Mouse (Mus musculus) heart, embryonic 10.5 days (tissue): Measurements from ENCODE around the gene Rab3il1. TPM values are rescaled to one million over a fixed set of nuclear protein-coding genes. Genes with fewer than 3 reads are reported as not detected.

Experiments used
- DNase-seq: peaks from one replicate; pipeline ENCODE4 v3.0.0-alpha.2; 2017; ENCODE audit warnings: low spot score
- H3K27ac ChIP-seq: fragments of 300-500 bp; sonication (generic); 2 replicates; pipeline ENCODE4 v1.5.1; 2016; ENCODE audit warnings: mild to moderate bottlenecking
- H3K27me3 ChIP-seq: fragments of 300-500 bp; sonication (generic); 2 replicates; pipeline ENCODE4 v1.6.1; 2016; ENCODE audit warnings: mild to moderate bottlenecking; ENCODE audit not compliant: poor library complexity, insufficient read depth, severe bottlenecking
- H3K36me3 ChIP-seq: fragments of 300-500 bp; sonication (generic); 2 replicates; pipeline ENCODE4 v1.6.1; 2016; ENCODE audit warnings: mild to moderate bottlenecking, moderate library complexity
- H3K4me1 ChIP-seq: fragments of 300-500 bp; sonication (generic); 2 replicates; pipeline ENCODE4 v1.6.1; 2016; ENCODE audit warnings: mild to moderate bottlenecking
- H3K4me3 ChIP-seq: fragments of 300-500 bp; sonication (generic); 2 replicates; pipeline ENCODE4 v1.5.1; 2016; ENCODE audit warnings: mild to moderate bottlenecking, moderate library complexity
- H3K9me3 ChIP-seq: fragments of 300-500 bp; sonication (generic); 2 replicates; pipeline ENCODE4 v1.6.1; 2016; ENCODE audit warnings: mild to moderate bottlenecking, moderate library complexity
- WGBS: fragments of 180-500 bp; shearing (Covaris S2); methylation state at CpG from one replicate; pipeline ENCODE4 v1.1.7; 2016; 5-methylcytosine and 5-hydroxymethylcytosine counted together
- polyA plus RNA-seq: library from polyadenylated mRNA; unstranded; fragments of >200 nt; fragmentation: Nextera tagmentation; extraction: Ambion mirVana; gene quantifications from 2 replicates; pipeline ENCODE4 v1.2.1, GENCODE M21; 2016

The Rab3il1 gene
- polyA plus RNA-seq, 1 experiment from 2014 or later: 57.6 TPM

- WGBS: 6% methylated on average over 18 of the region's 20 CpGs
- DNase-seq: no peak
- peak overlapping the region; percentile 93 for H3K27ac ChIP-seq
- H3K4me3 ChIP-seq: peak overlapping the region; percentile 84
- H3K4me1 ChIP-seq: peaks cover 55% of the 10 kb centered on the region
- H3K27me3 ChIP-seq: no peaks in the 10 kb centered on the region
- H3K9me3 ChIP-seq: no peaks in the 10 kb centered on the region
- peaks cover 5% of the 10 kb centered on the region; the same call in 1 of the 2 replicates for H3K36me3 ChIP-seq
These were observed 39.5 kb downstream of the Rab3il1 start for GRCm38 (mm10) chr19:10040866-10041387.

- Histone ChIP-seq H3K9me3 (no peaks in the 10 kb centered on the region), H3K4me3 (peak within 1 kb of the TSS; percentile 84), H3K27me3 (no peaks in the 10 kb centered on the region), H3K27ac (peak within 1 kb of the TSS; percentile 93), H3K4me1 (peaks cover 61% of the 10 kb centered on the region), H3K36me3 (0 out of 2 replicates have a peak, but pooled peaks cover 3% of the 10 kb centered on the region)
- WGBS: under 1% methylated on average over 69 of the region's 69 CpGs
- peak; percentile 95 for DNase-seq
These were observed 40.1 kb downstream of the Rab3il1 start, which contains the start of gene Fads3 for GRCm38 (mm10) chr19:10041388-10042148. TSS of gene Fads3 (plus strand) at chr19:10041569.

- no peaks in the 10 kb centered on the region for H3K27me3 ChIP-seq
- peak overlapping the region; percentile 84 for H3K4me3 ChIP-seq
- WGBS: 40% methylated on average over 6 of the region's 6 CpGs
- no peaks in the 10 kb centered on the region for H3K9me3 ChIP-seq
- peaks cover 67% of the 10 kb centered on the region for H3K4me1 ChIP-seq
- DNase-seq: peak; percentile 81
- peak overlapping the region; percentile 93 for H3K27ac ChIP-seq
- 0 out of 2 replicates have a peak, but pooled peaks cover 3% of the 10 kb centered on the region for H3K36me3 ChIP-seq
These were observed 40.8 kb downstream of the Rab3il1 start for GRCm38 (mm10) chr19:10042232-10042631.

- H3K27me3 ChIP-seq: no peaks in the 10 kb centered on the region
- peak overlapping the region; percentile 84 for H3K4me3 ChIP-seq
- H3K36me3 ChIP-seq: 0 out of 2 replicates have a peak, but pooled peaks cover 3% of the 10 kb centered on the region
- H3K27ac ChIP-seq: peak overlapping the region; percentile 93; the same call in 1 of the 2 replicates
- WGBS: 72% methylated on average over 4 of the region's 4 CpGs
- peaks cover 67% of the 10 kb centered on the region for H3K4me1 ChIP-seq
- DNase-seq: no peak
- no peaks in the 10 kb centered on the region for H3K9me3 ChIP-seq
These were observed 41.3 kb downstream of the Rab3il1 start for GRCm38 (mm10) chr19:10042816-10043215.

- DNase-seq: no peak
- Histone ChIP-seq H3K27me3 (no peaks in the 10 kb centered on the region), H3K4me1 (peaks cover 64% of the 10 kb centered on the region), H3K36me3 (0 out of 2 replicates have a peak, but pooled peaks cover 3% of the 10 kb centered on the region), H3K4me3 (peak overlapping the region; percentile 84; the same call in 1 of the 2 replicates), H3K9me3 (no peaks in the 10 kb centered on the region), H3K27ac (0 out of 2 replicates have a peak overlapping the region, but pooled peaks have one; percentile 45)
These were observed 42.2 kb downstream of the Rab3il1 start for GRCm38 (mm10) chr19:10043643-10044042.

- Histone ChIP-seq H3K4me1 (peaks cover 60% of the 10 kb centered on the region), H3K4me3 (no peak overlapping the region), H3K9me3 (no peaks in the 10 kb centered on the region), H3K27ac (no peak overlapping the region), H3K27me3 (no peaks in the 10 kb centered on the region), H3K36me3 (0 out of 2 replicates have a peak, but pooled peaks cover 3% of the 10 kb centered on the region)
- DNase-seq: no peak
- WGBS: 72% methylated on average over 2 of the region's 2 CpGs
These were observed 44.2 kb downstream of the Rab3il1 start for GRCm38 (mm10) chr19:10045707-10046106.

- Histone ChIP-seq H3K36me3 (0 out of 2 replicates have a peak, but pooled peaks cover 3% of the 10 kb centered on the region), H3K9me3 (no peaks in the 10 kb centered on the region), H3K27ac (0 out of 2 replicates have a peak overlapping the region, but pooled peaks have one; percentile 1), H3K27me3 (no peaks in the 10 kb centered on the region), H3K4me3 (no peak overlapping the region), H3K4me1 (peaks cover 57% of the 10 kb centered on the region)
- DNase-seq: no peak
- WGBS: 53% methylated on average over 4 of the region's 4 CpGs
These were observed 44.9 kb downstream of the Rab3il1 start for GRCm38 (mm10) chr19:10046346-10046745.

GRCm38 (mm10) chr19:10046983-10047382 is 45.5 kb downstream of the Rab3il1 start:
- 49% methylated on average over 3 of the region's 3 CpGs for WGBS
- H3K27me3 ChIP-seq: no peaks in the 10 kb centered on the region
- no peak overlapping the region for H3K27ac ChIP-seq
- 0 out of 2 replicates have a peak, but pooled peaks cover 3% of the 10 kb centered on the region for H3K36me3 ChIP-seq
- no peaks in the 10 kb centered on the region for H3K9me3 ChIP-seq
- no peak for DNase-seq
- peaks cover 51% of the 10 kb centered on the region for H3K4me1 ChIP-seq
- no peak overlapping the region for H3K4me3 ChIP-seq

- Histone ChIP-seq H3K4me3 (no peak overlapping the region), H3K27me3 (no peaks in the 10 kb centered on the region), H3K36me3 (peaks cover 20% of the 10 kb centered on the region), H3K4me1 (peaks cover 32% of the 10 kb centered on the region), H3K27ac (0 out of 2 replicates have a peak overlapping the region, but pooled peaks have one; percentile 6), H3K9me3 (no peaks in the 10 kb centered on the region)
- no peak for DNase-seq
These were observed 48.1 kb downstream of the Rab3il1 start for GRCm38 (mm10) chr19:10049533-10049932.

- peaks cover 29% of the 10 kb centered on the region for H3K36me3 ChIP-seq
- H3K4me3 ChIP-seq: no peak overlapping the region
- H3K27me3 ChIP-seq: no peaks in the 10 kb centered on the region
- WGBS: 78% methylated on average over 2 of the region's 2 CpGs
- H3K27ac ChIP-seq: no peak overlapping the region
- no peak for DNase-seq
- peaks cover 32% of the 10 kb centered on the region for H3K4me1 ChIP-seq
- no peaks in the 10 kb centered on the region for H3K9me3 ChIP-seq
These were observed 49.0 kb downstream of the Rab3il1 start for GRCm38 (mm10) chr19:10050438-10050837.

GRCm38 (mm10) chr19:10052698-10053097 is 51.2 kb downstream of the Rab3il1 start:
- Histone ChIP-seq H3K4me1 (peaks cover 20% of the 10 kb centered on the region), H3K27me3 (no peaks in the 10 kb centered on the region), H3K36me3 (peaks cover 51% of the 10 kb centered on the region), H3K27ac (0 out of 2 replicates have a peak overlapping the region, but pooled peaks have one; percentile 3), H3K4me3 (no peak overlapping the region), H3K9me3 (no peaks in the 10 kb centered on the region)
- 83% methylated on average over 4 of the region's 4 CpGs for WGBS
- no peak for DNase-seq

GRCm38 (mm10) chr19:10053692-10054260 is 52.3 kb downstream of the Rab3il1 start:
- H3K4me3 ChIP-seq: no peak overlapping the region
- peaks cover 20% of the 10 kb centered on the region for H3K4me1 ChIP-seq
- peaks cover 59% of the 10 kb centered on the region for H3K36me3 ChIP-seq
- no peak overlapping the region for H3K27ac ChIP-seq
- H3K9me3 ChIP-seq: no peaks in the 10 kb centered on the region
- 93% methylated on average over 10 of the region's 10 CpGs for WGBS
- H3K27me3 ChIP-seq: no peaks in the 10 kb centered on the region
- DNase-seq: no peak
